Mouse (Mus musculus) liver, embryonic 11.5 days (tissue): ENCODE results near the gene Nav2. TPM values are rescaled to one million over a fixed set of nuclear protein-coding genes. Genes with fewer than 3 reads are reported as not detected.

Source experiments
- ATAC-seq: fragments of 200-750 bp; cut with Nextera tagmentation; replicated peaks from 2 replicates; pipeline ENCODE4 v1.8.0; 2017; ENCODE audit warnings: moderate number of reproducible peaks, mild to moderate bottlenecking, moderate TSS enrichment, moderate library complexity; ENCODE audit not compliant: low FRiP score
- DNase-seq: peaks from one replicate; pipeline ENCODE4 v3.0.0-alpha.2; 2017; ENCODE audit warnings: low spot score
- H3K27ac ChIP-seq: fragments of 300-500 bp; sonication (generic); 2 replicates; pipeline ENCODE4 v1.5.1; 2014; ENCODE audit warnings: mild to moderate bottlenecking, low read depth, low read length, control low read depth
- H3K27me3 ChIP-seq: fragments of 300-500 bp; sonication (generic); replicated peaks from 2 replicates; pipeline ENCODE4 v1.6.1; 2014; ENCODE audit warnings: low read length, mixed read lengths; ENCODE audit not compliant: control insufficient read depth, insufficient read depth
- H3K36me3 ChIP-seq: fragments of 300-500 bp; sonication (generic); 2 replicates; pipeline ENCODE4 v1.6.1; 2014; ENCODE audit warnings: mild to moderate bottlenecking, low read length, moderate library complexity, mixed read lengths; ENCODE audit not compliant: control insufficient read depth, insufficient read depth
- H3K4me1 ChIP-seq: fragments of 300-500 bp; sonication (generic); replicated peaks from 2 replicates; pipeline ENCODE4 v1.6.1; 2014; ENCODE audit warnings: low read length, mixed read lengths; ENCODE audit not compliant: control insufficient read depth, insufficient read depth
- H3K4me2 ChIP-seq: fragments of 300-500 bp; sonication (generic); 2 replicates; pipeline ENCODE4 v1.6.1; 2014; ENCODE audit warnings: mild to moderate bottlenecking, control low read depth, moderate library complexity
- H3K4me3 ChIP-seq: fragments of 300-500 bp; sonication (generic); 2 replicates; pipeline ENCODE4 v1.5.1; 2014; ENCODE audit warnings: low read depth, low read length, control low read depth
- H3K9ac ChIP-seq: fragments of 300-500 bp; sonication (generic); 2 replicates; pipeline ENCODE4 v1.6.1; 2014; ENCODE audit warnings: low read depth, low read length, control low read depth
- H3K9me3 ChIP-seq: fragments of 300-500 bp; sonication (generic); 2 replicates; pipeline ENCODE4 v1.6.1; 2016; ENCODE audit warnings: low read length, inconsistent platforms, mixed read lengths; ENCODE audit not compliant: control insufficient read depth
- WGBS: fragments of 180-500 bp; shearing (Covaris S2); extraction: QIAGEN DNeasy Blood & Tissue Kit; methylation state at CpG from one replicate; pipeline ENCODE4 v1.1.7; 2014; 5-methylcytosine and 5-hydroxymethylcytosine counted together
- polyA plus RNA-seq: library from polyadenylated mRNA; unstranded; fragments of >200 nt; fragmentation: Nextera tagmentation; extraction: Ambion mirVana; gene quantifications from 2 replicates; pipeline ENCODE4 v1.2.1, GENCODE M21; 2014

Gene Nav2
- polyA plus RNA-seq, 1 experiment from 2014 or later = 6.2 TPM

- Histone ChIP-seq H3K4me3 (no peak overlapping the region), H3K4me1 (no peaks in the 10 kb centered on the region), H3K27ac (no peak overlapping the region), H3K9ac (no peak overlapping the region), H3K4me2 (no peak overlapping the region), H3K36me3 (no peaks in the 10 kb centered on the region), H3K9me3 (no peaks in the 10 kb centered on the region), H3K27me3 (peaks cover 6% of the 10 kb centered on the region; the same call in 1 of the 2 replicates)
- no peak for DNase-seq
- peak; percentile 54 for ATAC-seq
- whole genome bisulfite sequencing = 39% methylated on average over 5 of the region's 5 CpGs
Observed at GRCm38 (mm10) chr7:49195711-49196147, 287.2 kb downstream of the Nav2 start.

DNA sequence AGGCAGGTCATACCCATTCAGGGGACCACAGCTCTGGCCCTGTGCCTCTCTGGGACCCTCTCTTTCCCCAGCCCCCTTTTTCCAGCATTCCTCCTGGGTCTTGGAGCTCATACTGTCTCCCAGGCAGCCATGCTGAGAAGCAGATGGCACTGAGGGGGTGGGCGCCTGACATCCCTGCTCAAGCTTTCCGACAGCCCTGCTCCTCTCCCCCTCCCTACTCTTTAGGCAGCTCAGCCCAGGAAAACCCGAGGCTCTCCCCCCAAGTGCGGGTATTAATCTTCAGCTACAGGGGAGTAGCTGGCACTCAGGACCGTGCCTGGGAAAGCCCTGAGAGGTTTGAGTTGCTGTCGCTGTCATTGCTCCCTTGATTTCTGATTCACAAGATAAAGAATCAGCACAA lies 290.9 kb downstream of the Nav2 start:
- no peaks in the 10 kb centered on the region for H3K9me3 ChIP-seq
- H3K27ac ChIP-seq = no peak overlapping the region
- H3K27me3 ChIP-seq = no peaks in the 10 kb centered on the region
- no peak for ATAC-seq
- no peak for DNase-seq
- no peak overlapping the region for H3K9ac ChIP-seq
- H3K36me3 ChIP-seq = no peaks in the 10 kb centered on the region
- no peak overlapping the region for H3K4me3 ChIP-seq
- WGBS = 42% methylated on average over 6 of the region's 6 CpGs
- no peaks in the 10 kb centered on the region for H3K4me1 ChIP-seq
- no peak overlapping the region for H3K4me2 ChIP-seq

- no peak for ATAC-seq
- WGBS = 81% methylated on average over 6 of the region's 6 CpGs
- no peak overlapping the region for H3K9ac ChIP-seq
- no peaks in the 10 kb centered on the region for H3K4me1 ChIP-seq
- H3K36me3 ChIP-seq = no peaks in the 10 kb centered on the region
- no peaks in the 10 kb centered on the region for H3K9me3 ChIP-seq
- H3K27me3 ChIP-seq = no peaks in the 10 kb centered on the region
- no peak overlapping the region for H3K4me2 ChIP-seq
- H3K27ac ChIP-seq = no peak overlapping the region
- no peak for DNase-seq
- H3K4me3 ChIP-seq = no peak overlapping the region
Observed at GRCm38 (mm10) chr7:49200270-49200669, 291.8 kb downstream of the Nav2 start.

DNA sequence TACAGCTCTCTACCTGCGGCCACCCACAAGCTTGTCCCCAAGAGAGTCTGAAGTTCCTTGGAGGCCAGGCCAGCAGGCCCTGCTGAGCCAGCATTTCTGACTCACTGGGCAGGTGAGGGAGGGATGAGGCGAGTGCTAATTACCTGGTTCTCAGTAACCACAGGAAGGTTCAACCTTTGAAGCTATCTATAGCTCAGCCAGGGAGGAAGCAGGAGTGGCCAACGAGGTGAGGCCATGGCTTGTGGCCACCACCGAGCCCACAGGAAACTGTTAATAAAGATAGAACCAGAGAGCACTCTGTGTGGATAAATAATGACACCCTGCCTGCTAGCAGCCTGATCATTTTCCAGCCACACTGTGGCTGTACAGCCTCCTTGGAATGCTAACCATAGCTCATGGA lies 294.5 kb downstream of the Nav2 start:
- ATAC-seq = no peak
- Histone ChIP-seq H3K27me3 (no peaks in the 10 kb centered on the region), H3K9me3 (no peaks in the 10 kb centered on the region), H3K9ac (no peak overlapping the region), H3K4me1 (no peaks in the 10 kb centered on the region), H3K36me3 (no peaks in the 10 kb centered on the region), H3K27ac (no peak overlapping the region), H3K4me3 (no peak overlapping the region), H3K4me2 (no peak overlapping the region)
- DNase-seq = no peak
- 41% methylated on average over 4 of the region's 4 CpGs for WGBS

- Histone ChIP-seq H3K27me3 (no peaks in the 10 kb centered on the region), H3K4me2 (no peak overlapping the region), H3K27ac (no peak overlapping the region), H3K4me3 (no peak overlapping the region), H3K9me3 (no peaks in the 10 kb centered on the region), H3K36me3 (no peaks in the 10 kb centered on the region), H3K9ac (no peak overlapping the region), H3K4me1 (no peaks in the 10 kb centered on the region)
- WGBS = 80% methylated on average over 3 of the region's 3 CpGs
- ATAC-seq (no peak), DNase-seq (no peak)
Observed at GRCm38 (mm10) chr7:49204856-49205255, 296.3 kb downstream of the Nav2 start.

GRCm38 (mm10) chr7:49205551-49205950 lies 297.0 kb downstream of the Nav2 start:
- Histone ChIP-seq H3K9ac (no peak overlapping the region), H3K4me1 (no peaks in the 10 kb centered on the region), H3K27me3 (no peaks in the 10 kb centered on the region), H3K4me3 (no peak overlapping the region), H3K4me2 (no peak overlapping the region), H3K36me3 (no peaks in the 10 kb centered on the region), H3K9me3 (no peaks in the 10 kb centered on the region), H3K27ac (no peak overlapping the region)
- DNase-seq (no peak), ATAC-seq (no peak)
- 64% methylated on average over 1 of the region's 1 CpGs for WGBS

DNA sequence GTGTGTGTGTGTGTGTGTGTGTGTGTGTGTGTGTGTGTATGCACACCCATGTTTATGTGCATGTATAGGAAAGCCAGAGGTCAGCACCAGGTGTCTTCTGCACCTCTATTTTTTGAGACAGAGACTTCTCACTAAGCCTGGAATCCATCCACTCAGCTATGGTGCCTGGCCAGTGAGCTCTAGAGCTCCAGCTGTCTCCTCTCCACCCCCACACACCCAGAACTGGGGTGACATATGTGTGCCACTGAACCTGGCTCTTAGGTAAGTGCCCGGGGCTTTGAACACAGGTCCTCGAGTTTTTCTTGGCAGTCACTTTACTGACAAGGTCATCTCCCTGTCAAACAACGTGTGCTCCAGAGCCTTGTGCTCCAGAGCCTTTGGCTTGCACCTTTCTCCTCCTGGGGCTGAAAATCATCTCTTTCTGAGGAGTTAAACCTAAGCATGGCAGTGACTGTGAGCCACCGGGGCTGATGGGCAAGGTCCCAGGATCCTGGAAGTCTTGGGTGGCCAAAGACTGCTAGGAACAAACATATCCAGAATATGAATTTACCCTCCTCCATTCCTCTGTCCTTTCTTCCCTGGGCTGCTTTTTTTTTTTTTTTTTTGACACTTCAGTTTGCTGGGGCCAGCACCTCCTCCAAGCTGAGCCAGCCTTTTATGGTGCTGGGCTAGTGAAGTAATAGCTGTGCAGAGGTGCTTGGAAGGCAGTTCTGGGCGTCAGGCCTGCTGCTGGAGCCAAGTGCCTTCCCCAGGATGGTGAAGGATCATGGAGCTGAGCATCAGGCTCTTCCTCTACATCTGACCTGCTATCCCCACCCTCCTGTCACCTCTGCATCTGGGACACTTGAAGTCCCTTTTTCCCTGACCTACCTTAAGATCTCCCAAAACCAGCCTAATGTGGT lies 298.5 kb downstream of the Nav2 start:
- H3K27me3 ChIP-seq = no peaks in the 10 kb centered on the region
- H3K4me3 ChIP-seq = no peak overlapping the region
- no peaks in the 10 kb centered on the region for H3K4me1 ChIP-seq
- ATAC-seq (no peak), DNase-seq (no peak)
- H3K27ac ChIP-seq = no peak overlapping the region
- H3K4me2 ChIP-seq = no peak overlapping the region
- H3K36me3 ChIP-seq = no peaks in the 10 kb centered on the region
- H3K9me3 ChIP-seq = no peaks in the 10 kb centered on the region
- H3K9ac ChIP-seq = no peak overlapping the region
- WGBS = 70% methylated on average over 5 of the region's 5 CpGs

DNA sequence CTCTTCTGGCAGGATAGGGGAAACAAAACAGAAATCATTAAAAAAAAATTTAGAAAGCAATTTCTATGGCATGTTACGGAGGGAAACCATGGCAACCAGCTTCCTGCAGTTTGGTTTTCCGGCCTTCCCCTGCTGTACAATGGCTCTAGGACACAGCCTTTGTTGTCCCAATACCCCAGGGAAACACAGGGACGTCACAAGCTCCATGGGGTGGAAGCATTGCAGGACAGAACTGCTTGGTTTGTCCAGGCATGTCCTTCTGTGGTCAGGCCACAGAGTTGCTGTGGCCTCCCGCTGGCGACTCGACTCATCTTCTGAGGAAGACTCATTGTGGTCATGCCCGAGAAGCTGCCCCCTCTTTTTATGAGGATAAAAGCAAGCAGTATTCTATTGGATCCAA lies 301.0 kb downstream of the Nav2 start:
- H3K9me3 ChIP-seq = no peaks in the 10 kb centered on the region
- H3K9ac ChIP-seq = no peak overlapping the region
- no peak overlapping the region for H3K27ac ChIP-seq
- no peaks in the 10 kb centered on the region for H3K27me3 ChIP-seq
- no peaks in the 10 kb centered on the region for H3K4me1 ChIP-seq
- H3K4me3 ChIP-seq = no peak overlapping the region
- WGBS = 74% methylated on average over 7 of the region's 7 CpGs
- H3K36me3 ChIP-seq = no peaks in the 10 kb centered on the region
- no peak overlapping the region for H3K4me2 ChIP-seq
- DNase-seq = no peak
- no peak for ATAC-seq

- H3K9me3 ChIP-seq = no peaks in the 10 kb centered on the region
- no peak overlapping the region for H3K4me3 ChIP-seq
- no peaks in the 10 kb centered on the region for H3K4me1 ChIP-seq
- no peak overlapping the region for H3K27ac ChIP-seq
- no peaks in the 10 kb centered on the region for H3K36me3 ChIP-seq
- no peaks in the 10 kb centered on the region for H3K27me3 ChIP-seq
- whole genome bisulfite sequencing = 84% methylated on average over 8 of the region's 8 CpGs
- H3K4me2 ChIP-seq = no peak overlapping the region
- H3K9ac ChIP-seq = no peak overlapping the region
- ATAC-seq (no peak), DNase-seq (no peak)
Observed at GRCm38 (mm10) chr7:49210721-49211120, 302.2 kb downstream of the Nav2 start.
